Mouse (Mus musculus) hindbrain, embryonic 12.5 days (tissue): ENCODE measurements around the gene Map3k6. TPM values are rescaled to one million over a fixed set of nuclear protein-coding genes. Genes with fewer than 3 reads are reported as not detected.

Experiments
- ATAC-seq: fragments of 200-750 bp; cut with Nextera tagmentation; 2 replicates; pipeline ENCODE4 v1.8.0; 2017; ENCODE audit warnings: moderate TSS enrichment; ENCODE audit not compliant: low FRiP score
- H3K27ac ChIP-seq: fragments of 300-500 bp; sonication (generic); 2 replicates; pipeline ENCODE4 v1.5.1; 2016; ENCODE audit warnings: mild to moderate bottlenecking
- H3K27me3 ChIP-seq: fragments of 300-500 bp; sonication (generic); 2 replicates; pipeline ENCODE4 v1.6.1; 2016; ENCODE audit warnings: mild to moderate bottlenecking
- H3K36me3 ChIP-seq: fragments of 300-500 bp; sonication (generic); 2 replicates; pipeline ENCODE4 v1.6.1; 2016; ENCODE audit warnings: mild to moderate bottlenecking
- H3K4me1 ChIP-seq: fragments of 300-500 bp; sonication (generic); 2 replicates; pipeline ENCODE4 v1.6.1; 2016
- H3K4me2 ChIP-seq: fragments of 300-500 bp; sonication (generic); replicated peaks from 2 replicates; pipeline ENCODE4 v1.6.1; 2016; ENCODE audit warnings: mild to moderate bottlenecking
- H3K4me3 ChIP-seq: fragments of 300-500 bp; sonication (generic); 2 replicates; pipeline ENCODE4 v1.5.1; 2016; ENCODE audit warnings: mild to moderate bottlenecking
- H3K9ac ChIP-seq: fragments of 300-500 bp; sonication (generic); 2 replicates; pipeline ENCODE4 v1.6.1; 2016; ENCODE audit warnings: mild to moderate bottlenecking, moderate library complexity
- H3K9me3 ChIP-seq: fragments of 300-500 bp; sonication (generic); replicated peaks from 2 replicates; pipeline ENCODE4 v1.6.1; 2016; ENCODE audit warnings: mild to moderate bottlenecking
- WGBS: fragments of 180-500 bp; shearing (Covaris S2); methylation state at CpG from one replicate; pipeline ENCODE4 v1.1.7; 2016; 5-methylcytosine and 5-hydroxymethylcytosine counted together
- polyA plus RNA-seq: library from polyadenylated mRNA; unstranded; fragments of >200 nt; fragmentation: Nextera tagmentation; extraction: Ambion mirVana; gene quantifications from 2 replicates; pipeline ENCODE4 v1.2.1, GENCODE M21; 2016

Gene Map3k6
- polyA plus RNA-seq, 1 experiment from 2014 or later: 1.9 TPM

DNA sequence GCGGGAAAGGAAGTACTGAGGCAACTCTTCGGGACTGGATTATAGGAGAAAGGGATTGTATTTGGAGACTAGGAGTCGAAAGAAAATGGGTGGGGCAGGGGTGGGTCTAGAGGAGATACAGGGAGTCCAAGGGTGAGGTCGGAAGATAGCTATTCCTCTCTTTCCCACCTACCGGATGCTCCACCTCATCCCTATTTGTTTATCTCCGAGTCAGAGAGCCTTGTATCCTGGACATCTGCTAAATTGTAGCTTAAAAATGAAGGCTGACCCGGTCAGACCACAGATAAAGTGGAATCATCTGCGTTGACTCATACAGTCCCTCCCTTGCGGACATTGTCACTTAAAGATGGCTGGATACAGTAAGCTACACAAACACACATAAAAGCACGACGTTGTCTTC is 1.3 kb downstream of the Map3k6 start:
- H3K36me3 ChIP-seq: no peaks in the 10 kb centered on the region
- no peak for ATAC-seq
- no peak overlapping the region for H3K27ac ChIP-seq
- no peak overlapping the region for H3K9ac ChIP-seq
- peaks cover 12% of the 10 kb centered on the region for H3K4me1 ChIP-seq
- WGBS: 31% methylated on average over 11 of the region's 11 CpGs
- peak overlapping the region; percentile 46 for H3K4me3 ChIP-seq
- H3K4me2 ChIP-seq: peak overlapping the region; percentile 82
- H3K9me3 ChIP-seq: no peaks in the 10 kb centered on the region
- peaks cover 83% of the 10 kb centered on the region for H3K27me3 ChIP-seq

- H3K36me3 ChIP-seq: no peaks in the 10 kb centered on the region
- H3K4me1 ChIP-seq: peaks cover 12% of the 10 kb centered on the region
- no peak overlapping the region for H3K4me2 ChIP-seq
- no peak overlapping the region for H3K9ac ChIP-seq
- no peak for ATAC-seq
- H3K4me3 ChIP-seq: no peak overlapping the region
- H3K9me3 ChIP-seq: no peaks in the 10 kb centered on the region
- H3K27me3 ChIP-seq: peaks cover 89% of the 10 kb centered on the region
- WGBS: 51% methylated on average over 9 of the region's 9 CpGs
- H3K27ac ChIP-seq: no peak overlapping the region
Measured at GRCm38 (mm10) chr4:133242710-133243109, 2.1 kb downstream of the Map3k6 start.

GRCm38 (mm10) chr4:133243538-133243937 is 2.9 kb downstream of the Map3k6 start:
- peaks cover 98% of the 10 kb centered on the region for H3K27me3 ChIP-seq
- 51% methylated on average over 13 of the region's 13 CpGs for WGBS

GRCm38 (mm10) chr4:133244289-133244688 is 3.7 kb downstream of the Map3k6 start:
- Histone ChIP-seq H3K27ac (no peak overlapping the region), H3K4me1 (peaks cover 12% of the 10 kb centered on the region), H3K9me3 (no peaks in the 10 kb centered on the region), H3K27me3 (peaks cover 97% of the 10 kb centered on the region), H3K9ac (no peak overlapping the region), H3K36me3 (no peaks in the 10 kb centered on the region), H3K4me2 (no peak overlapping the region), H3K4me3 (no peak overlapping the region)
- WGBS: 84% methylated on average over 1 of the region's 1 CpGs
- no peak for ATAC-seq

More at GRCm38 (mm10) chr4:133243538-133243937, 2.9 kb downstream of the Map3k6 start:
- Histone ChIP-seq H3K4me1 (peaks cover 12% of the 10 kb centered on the region), H3K4me2 (no peak overlapping the region), H3K36me3 (no peaks in the 10 kb centered on the region), H3K27ac (no peak overlapping the region), H3K4me3 (no peak overlapping the region), H3K9ac (no peak overlapping the region), H3K9me3 (no peaks in the 10 kb centered on the region)
- no peak for ATAC-seq

GRCm38 (mm10) chr4:133247072-133247471 is 6.5 kb downstream of the Map3k6 start:
- 28% methylated on average over 15 of the region's 15 CpGs for WGBS
- peaks cover 18% of the 10 kb centered on the region for H3K4me1 ChIP-seq
- no peaks in the 10 kb centered on the region for H3K36me3 ChIP-seq
- H3K9ac ChIP-seq: no peak overlapping the region
- H3K27ac ChIP-seq: no peak overlapping the region
- H3K4me2 ChIP-seq: no peak overlapping the region
- no peak overlapping the region for H3K4me3 ChIP-seq
- H3K9me3 ChIP-seq: no peaks in the 10 kb centered on the region
- no peak for ATAC-seq
- peaks cover 97% of the 10 kb centered on the region for H3K27me3 ChIP-seq

DNA sequence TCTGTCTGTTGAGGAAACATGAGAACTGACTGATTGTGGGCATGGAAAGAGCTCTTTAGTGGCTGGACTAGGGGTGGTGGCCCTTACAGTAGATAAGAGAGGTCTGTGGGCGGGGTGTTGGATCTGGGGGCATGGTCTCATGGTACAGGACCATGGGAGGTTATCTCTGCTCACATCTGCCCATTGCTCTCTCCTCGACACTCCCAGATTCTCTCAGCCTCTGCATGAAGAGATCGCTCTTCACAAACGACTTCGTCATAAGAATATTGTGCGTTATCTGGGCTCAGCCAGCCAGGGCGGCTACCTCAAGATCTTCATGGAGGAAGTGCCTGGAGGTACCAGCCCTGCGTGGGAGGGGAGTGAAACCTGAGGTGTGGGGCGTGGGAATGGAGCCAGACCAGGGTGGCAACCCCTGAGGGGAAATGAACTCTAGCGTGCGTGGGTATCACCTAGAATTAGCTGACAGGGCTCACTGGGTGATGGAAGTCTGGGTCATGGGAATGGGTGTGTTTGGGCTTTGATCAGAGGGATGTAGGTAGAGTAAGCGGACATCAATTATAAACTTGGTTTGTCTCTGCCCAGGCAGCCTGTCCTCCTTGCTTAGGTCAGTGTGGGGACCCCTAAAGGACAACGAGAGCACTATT is 7.3 kb downstream of the Map3k6 start:
- H3K4me3 ChIP-seq: no peak overlapping the region
- peaks cover 97% of the 10 kb centered on the region for H3K27me3 ChIP-seq
- 78% methylated on average over 13 of the region's 13 CpGs for WGBS
- H3K36me3 ChIP-seq: no peaks in the 10 kb centered on the region
- H3K4me1 ChIP-seq: peaks cover 18% of the 10 kb centered on the region
- no peak overlapping the region for H3K4me2 ChIP-seq
- H3K9ac ChIP-seq: no peak overlapping the region
- H3K27ac ChIP-seq: no peak overlapping the region
- H3K9me3 ChIP-seq: no peaks in the 10 kb centered on the region
- no peak for ATAC-seq

- H3K4me1 ChIP-seq: peaks cover 15% of the 10 kb centered on the region
- peaks cover 92% of the 10 kb centered on the region for H3K27me3 ChIP-seq
- no peaks in the 10 kb centered on the region for H3K36me3 ChIP-seq
- no peak for ATAC-seq
- whole genome bisulfite sequencing: 3% methylated on average over 22 of the region's 22 CpGs
- peak overlapping the region; percentile 33 for H3K4me3 ChIP-seq
- H3K9ac ChIP-seq: peak overlapping the region; percentile 43; the same call in 1 of the 2 replicates
- peak overlapping the region; percentile 58 for H3K4me2 ChIP-seq
- H3K27ac ChIP-seq: no peak overlapping the region
- no peaks in the 10 kb centered on the region for H3K9me3 ChIP-seq
Measured at GRCm38 (mm10) chr4:133250609-133251008, 10.0 kb downstream of the Map3k6 start.

DNA sequence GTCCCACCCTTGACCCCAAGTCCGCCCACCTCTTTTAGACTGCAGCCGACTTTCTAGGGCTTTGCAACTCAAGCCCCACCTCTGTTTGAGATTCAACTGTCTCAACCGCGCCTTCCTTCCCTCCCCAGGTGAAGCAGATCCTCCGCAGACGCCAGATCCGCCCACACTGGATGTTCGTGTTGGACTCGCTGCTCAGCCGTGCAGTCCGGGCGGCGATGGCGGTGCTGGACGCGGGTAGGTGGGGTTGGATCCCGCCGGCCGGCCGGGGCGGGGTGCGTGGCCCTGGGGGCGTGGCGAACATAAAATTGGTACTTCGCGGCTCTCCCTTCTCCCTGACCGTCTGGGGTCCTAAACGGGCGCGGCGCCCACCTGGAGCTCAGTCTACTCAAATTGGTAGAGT is 10.6 kb downstream of the Map3k6 start:
- Histone ChIP-seq H3K9ac (peak overlapping the region; percentile 47; the same call in 1 of the 2 replicates), H3K4me3 (peak overlapping the region; percentile 33), H3K4me1 (peaks cover 15% of the 10 kb centered on the region), H3K9me3 (no peaks in the 10 kb centered on the region), H3K27ac (no peak overlapping the region), H3K36me3 (no peaks in the 10 kb centered on the region), H3K27me3 (peaks cover 92% of the 10 kb centered on the region), H3K4me2 (peak overlapping the region; percentile 58)
- ATAC-seq: no peak
- WGBS: under 1% methylated on average over 31 of the region's 31 CpGs

- no peaks in the 10 kb centered on the region for H3K36me3 ChIP-seq
- H3K4me2 ChIP-seq: no peak overlapping the region
- no peak for ATAC-seq
- no peaks in the 10 kb centered on the region for H3K9me3 ChIP-seq
- H3K9ac ChIP-seq: no peak overlapping the region
- H3K4me3 ChIP-seq: no peak overlapping the region
- peaks cover 92% of the 10 kb centered on the region for H3K27me3 ChIP-seq
- peaks cover 15% of the 10 kb centered on the region for H3K4me1 ChIP-seq
- 36% methylated on average over 4 of the region's 4 CpGs for WGBS
- no peak overlapping the region for H3K27ac ChIP-seq
Measured at GRCm38 (mm10) chr4:133252089-133252488, 11.5 kb downstream of the Map3k6 start.

- no peak overlapping the region for H3K27ac ChIP-seq
- no peak overlapping the region for H3K4me2 ChIP-seq
- no peaks in the 10 kb centered on the region for H3K36me3 ChIP-seq
- no peak overlapping the region for H3K4me3 ChIP-seq
- no peak for ATAC-seq
- H3K9ac ChIP-seq: no peak overlapping the region
- no peaks in the 10 kb centered on the region for H3K9me3 ChIP-seq
- H3K4me1 ChIP-seq: peaks cover 15% of the 10 kb centered on the region
- peaks cover 90% of the 10 kb centered on the region for H3K27me3 ChIP-seq
- 82% methylated on average over 12 of the region's 12 CpGs for WGBS
Measured at GRCm38 (mm10) chr4:133253412-133253811, 12.8 kb downstream of the Map3k6 start.

GRCm38 (mm10) chr4:133255392-133255791 is 14.8 kb downstream of the Map3k6 start:
- Histone ChIP-seq H3K27ac (no peak overlapping the region), H3K27me3 (peaks cover 72% of the 10 kb centered on the region), H3K4me2 (no peak overlapping the region), H3K4me1 (peaks cover 14% of the 10 kb centered on the region), H3K4me3 (no peak overlapping the region), H3K9me3 (no peaks in the 10 kb centered on the region), H3K36me3 (no peaks in the 10 kb centered on the region), H3K9ac (no peak overlapping the region)
- no peak for ATAC-seq
- WGBS: 67% methylated on average over 6 of the region's 6 CpGs

- Histone ChIP-seq H3K4me2 (0 out of 2 replicates have a peak overlapping the region, but pooled peaks have one; percentile 13), H3K9me3 (no peaks in the 10 kb centered on the region), H3K9ac (no peak overlapping the region), H3K27me3 (peaks cover 61% of the 10 kb centered on the region), H3K27ac (no peak overlapping the region), H3K36me3 (no peaks in the 10 kb centered on the region), H3K4me3 (no peak overlapping the region), H3K4me1 (no peaks in the 10 kb centered on the region)
- no peak for ATAC-seq
- 19% methylated on average over 24 of the region's 24 CpGs for whole genome bisulfite sequencing
Measured at GRCm38 (mm10) chr4:133256820-133257219, 16.2 kb downstream of the Map3k6 start.

GRCm38 (mm10) chr4:133257230-133257629 is 16.6 kb downstream of the Map3k6 start:
- Histone ChIP-seq H3K27me3 (peaks cover 56% of the 10 kb centered on the region), H3K27ac (no peak overlapping the region), H3K9me3 (no peaks in the 10 kb centered on the region), H3K4me3 (no peak overlapping the region), H3K4me2 (0 out of 2 replicates have a peak overlapping the region, but pooled peaks have one; percentile 13), H3K36me3 (no peaks in the 10 kb centered on the region), H3K9ac (no peak overlapping the region), H3K4me1 (no peaks in the 10 kb centered on the region)
- ATAC-seq: no peak
- whole genome bisulfite sequencing: 31% methylated on average over 12 of the region's 12 CpGs
